Mouse (Mus musculus): Measurements from ENCODE around the gene Hint3. TPM values are rescaled to one million over a fixed set of nuclear protein-coding genes. Genes with fewer than 3 reads are reported as not detected.

Gene Hint3
- total RNA-seq, 2 experiments from 2014 or later, result 51.6 to 52.4 TPM

- intact Hi-C loops (cut with DNase I), result loop anchor here (1.0 to 5.0 kb wide), 2 partner anchors 18 to 212 kb away; no protein-coding TSS in a partner anchor
- peak; percentile 94 for DNase-seq
Measured at GRCm38 (mm10) chr10:30600542-30600966, 28.9 kb downstream of the Hint3 start, which contains the start of gene Trmt11. Gene Trmt11 (minus strand): TSS chr10:30600749.

- intact Hi-C loops (cut with DNase I), result loop anchor here (1.0 to 5.0 kb wide), 2 partner anchors 18 to 212 kb away; no protein-coding TSS in a partner anchor
- DNase-seq, result no peak
Measured at GRCm38 (mm10) chr10:30600094-30600534, 29.3 kb downstream of the Hint3 start.

GRCm38 (mm10) chr10:30587037-30587436 is 42.4 kb downstream of the Hint3 start:
- intact Hi-C loops (cut with DNase I), result loop anchor here (10.0 kb wide), 1 partner anchor 1052 kb away; the partner anchor contains the start of gene Rspo3
- no peak for DNase-seq

- DNase-seq, result no peak
Measured at GRCm38 (mm10) chr10:30585691-30586090, 43.7 kb downstream of the Hint3 start.

GRCm38 (mm10) chr10:30577670-30578280 is 51.7 kb downstream of the Hint3 start:
- intact Hi-C loops (cut with DNase I), result no loop called here
- no peak for DNase-seq

More at GRCm38 (mm10) chr10:30585691-30586090, 43.7 kb downstream of the Hint3 start:
- intact Hi-C loops (cut with DNase I), result loop anchor here (10.0 kb wide), 1 partner anchor 1051 kb away; the partner anchor contains the start of gene Rspo3

- intact Hi-C loops (cut with DNase I), result no loop called here
- no peak for DNase-seq
Measured at GRCm38 (mm10) chr10:30566364-30566763, 63.1 kb downstream of the Hint3 start.

GRCm38 (mm10) chr10:30564651-30565050 is 64.8 kb downstream of the Hint3 start:
- DNase-seq, result no peak
- intact Hi-C loops (cut with DNase I), result no loop called here

Other genes starting within 250 kb of the Hint3 start
- gene Trmt11, start 28.9 kb downstream of the Hint3 start, total RNA-seq (2021), result 1 to 10 TPM; 6.0 to 6.3 TPM
- gene Ncoa7, start 173.7 kb upstream of the Hint3 start, total RNA-seq (2021), result 1 to 10 TPM; 7.3 to 8.4 TPM
- gene Hey2, start 213.2 kb upstream of the Hint3 start, total RNA-seq (2021), result 1 to 10 TPM; 7.1 to 7.7 TPM

Measured in heart, postnatal 10 days (tissue).